In the genomic region with DNA sequence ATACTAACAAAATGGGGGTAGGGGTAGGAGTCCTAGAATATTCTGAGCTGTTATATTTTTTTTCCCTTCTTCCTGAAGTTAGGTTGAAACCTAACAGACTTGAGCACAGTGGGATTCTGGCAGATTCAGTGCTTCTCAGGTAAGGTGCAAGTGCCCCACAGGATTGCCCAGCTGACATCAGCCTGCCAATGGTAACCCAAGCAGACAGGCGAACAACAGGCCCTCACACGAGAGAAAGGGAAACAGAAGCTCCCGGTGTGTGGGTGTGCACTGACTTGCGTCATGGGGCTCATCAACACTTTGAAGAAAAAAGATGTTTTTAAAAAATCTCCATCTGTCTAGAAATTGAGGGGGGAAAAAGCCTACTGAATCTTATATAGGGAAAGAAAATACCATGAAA, we compare ENCODE assay signal across 12 mouse cellular contexts. TPM values are rescaled to one million over a fixed set of nuclear protein-coding genes. Genes with fewer than 3 reads are reported as not detected.
A peak's percentile ranks its signal among the peaks of the same experiment; 100 is the strongest.
DNase-seq lines count a peak whose midpoint lies in the region; ATAC-seq and TF ChIP-seq lines count a peak whose summit lies in the region.
"Had no signal": no experiment of that assay in that cellular context is flagged by ENCODE, and none has a peak within 500 bp of the region (broad histone marks: within the 10 kb centered on the region; RNA-seq: fewer than 3 reads in every experiment).

No protein-coding gene starts in this region.

- no peaks in the 10 kb centered on the region for H3K27me3 ChIP-seq in midbrain, postnatal 0 days (ENCODE audit: insufficient read depth, low read length)
- H3K27me3 ChIP-seq in midbrain, embryonic 10.5 days (ENCODE audit: low read depth, poor library complexity, severe bottlenecking): no peaks in the 10 kb centered on the region
- no peaks in the 10 kb centered on the region for H3K27me3 ChIP-seq in thymus, adult 2 months (ENCODE audit: control insufficient read depth, insufficient read depth, low read length)
- H3K27me3 ChIP-seq in limb, embryonic 10.5 days (ENCODE audit: low read depth, poor library complexity, severe bottlenecking): no peaks in the 10 kb centered on the region
- H3K27me3 ChIP-seq: CH12.LX; embryonic facial prominence, embryonic 13.5 days had no signal

- no peaks in the 10 kb centered on the region for H3K4me1 ChIP-seq in midbrain, postnatal 0 days (ENCODE audit: insufficient read depth, low read length)
- H3K4me1 ChIP-seq in midbrain, embryonic 10.5 days: peaks cover 3% of the 10 kb centered on the region; the same call in 1 of the 2 replicates
- H3K4me1 ChIP-seq in thymus, adult 2 months (replicated peaks; ENCODE audit: control insufficient read depth, insufficient read depth, low read length): no peaks in the 10 kb centered on the region
- H3K4me1 ChIP-seq in limb, embryonic 10.5 days: no peaks in the 10 kb centered on the region
- H3K4me1 ChIP-seq: embryonic facial prominence, embryonic 13.5 days had no signal

- H3K4me2 ChIP-seq in midbrain, postnatal 0 days (ENCODE audit: low read depth, low read length, poor library complexity, severe bottlenecking): no peak overlapping the region
- H3K4me2 ChIP-seq: embryonic facial prominence, embryonic 13.5 days had no signal

- no peaks in the 10 kb centered on the region for H3K36me3 ChIP-seq in midbrain, postnatal 0 days (ENCODE audit: insufficient read depth, low read length)
- no peaks in the 10 kb centered on the region for H3K36me3 ChIP-seq in midbrain, embryonic 10.5 days
- H3K36me3 ChIP-seq in thymus, adult 2 months (ENCODE audit: control insufficient read depth, insufficient read depth, low read length): no peaks in the 10 kb centered on the region
- H3K36me3 ChIP-seq in limb, embryonic 10.5 days: no peaks in the 10 kb centered on the region
- H3K36me3 ChIP-seq: embryonic facial prominence, embryonic 13.5 days had no signal

- DNase-seq in midbrain, postnatal 0 days (ENCODE audit: low spot score): peak; percentile 2
- DNase-seq in midbrain, embryonic 10.5 days (ENCODE audit: low spot score): no peak
- peak; percentile 26 to 42 for DNase-seq in layer of hippocampus, postnatal 36 days
- peak; percentile 67 for DNase-seq in right cerebral cortex, postnatal 25 days
- DNase-seq in thymus, adult 2 months: no peak
- no peak for DNase-seq in testis, postnatal 14 days (ENCODE audit: low spot score)
- DNase-seq in limb, embryonic 10.5 days (ENCODE audit: low spot score): no peak
- DNase-seq: heart, postnatal 14 days; kidney, adult 18-20 months had no signal

- 66% methylated on average over 4 of the region's 4 CpGs for WGBS in midbrain, postnatal 0 days
- WGBS in midbrain, embryonic 10.5 days: 78% methylated on average over 4 of the region's 4 CpGs
- WGBS in thymus, adult 2 months: 71% methylated on average over 4 of the region's 4 CpGs
- WGBS in limb, embryonic 10.5 days: 72% methylated on average over 4 of the region's 4 CpGs

- no peak overlapping the region for H3K4me3 ChIP-seq in midbrain, postnatal 0 days (ENCODE audit: low read depth, low read length)
- H3K4me3 ChIP-seq in midbrain, embryonic 10.5 days: no peak overlapping the region
- H3K4me3 ChIP-seq in thymus, adult 2 months (ENCODE audit: control insufficient read depth, insufficient read depth, low read length): no peak overlapping the region
- no peak overlapping the region for H3K4me3 ChIP-seq in limb, embryonic 10.5 days
- H3K4me3 ChIP-seq: embryonic facial prominence, embryonic 13.5 days had no signal

- no peak overlapping the region for H3K9ac ChIP-seq in midbrain, postnatal 0 days (replicated peaks; ENCODE audit: low read length, poor library complexity, severe bottlenecking)
- H3K9ac ChIP-seq: embryonic facial prominence, embryonic 13.5 days had no signal

- H3K27ac ChIP-seq in midbrain, postnatal 0 days (ENCODE audit: low read depth, low read length): no peak overlapping the region
- no peak overlapping the region for H3K27ac ChIP-seq in midbrain, embryonic 10.5 days (replicated peaks)
- no peak overlapping the region for H3K27ac ChIP-seq in thymus, adult 2 months (ENCODE audit: control insufficient read depth, insufficient read depth, low read length)
- H3K27ac ChIP-seq in limb, embryonic 10.5 days: no peak overlapping the region
- H3K27ac ChIP-seq: embryonic facial prominence, embryonic 13.5 days had no signal

- TF ChIP-seq CTCF in midbrain, postnatal 0 days (IDR thresholded peaks at IDR 0.05): no peak
- no peak for TF ChIP-seq CTCF in thymus, adult 2 months (IDR thresholded peaks at IDR 0.05; ENCODE audit: borderline replicate concordance, control insufficient read depth, extremely low read depth, insufficient read depth, low read length, poor library complexity)

- no peak for TF ChIP-seq POLR2A in thymus, adult 2 months (IDR thresholded peaks at IDR 0.05; ENCODE audit: control insufficient read depth, extremely low read depth, insufficient read depth, low read length, poor library complexity)

- no peaks in the 10 kb centered on the region for H3K9me3 ChIP-seq in midbrain, postnatal 0 days (ENCODE audit: low read length)
- H3K9me3 ChIP-seq in midbrain, embryonic 10.5 days (replicated peaks): no peaks in the 10 kb centered on the region
- H3K9me3 ChIP-seq in limb, embryonic 10.5 days (replicated peaks): no peaks in the 10 kb centered on the region
- H3K9me3 ChIP-seq: embryonic facial prominence, embryonic 13.5 days had no signal

- no peak for ATAC-seq in midbrain, postnatal 0 days (ENCODE audit: low FRiP score)
- peak; percentile 99 for ATAC-seq in frontal cortex, adult (ENCODE audit: low TSS enrichment)

RNA-seq across cellular contexts. Expression of gene Syne2, which starts 28.5 kb away (rescaled TPM):
- 33.4 and 49.3 TPM in 2 replicates for total RNA-seq in midbrain, postnatal 0 days (2014; rRNA removed)
- 19.1 and 20.3 TPM in 2 replicates for polyA plus RNA-seq in midbrain, postnatal 0 days (2015; fragmentation: Nextera tagmentation; extraction: Ambion mirVana)
- 91.9 and 93.1 TPM in 2 replicates for polyA plus RNA-seq in midbrain, embryonic 10.5 days (2016; fragmentation: Nextera tagmentation; extraction: Ambion mirVana)
- 10 to 100 TPM; 21.0 to 25.0 TPM for total RNA-seq in layer of hippocampus, postnatal 36 days (2021)
- polyA plus RNA-seq in thymus, adult 2 months (2012; rRNA removed): 14.4 and 15.5 TPM in 2 replicates
- polyA plus RNA-seq in limb, embryonic 10.5 days (2016; fragmentation: Nextera tagmentation; extraction: Ambion mirVana): 89.8 and 113 TPM in 2 replicates

RNA-seq across cellular contexts. Expression of gene Sgpp1, which starts 53.9 kb away (rescaled TPM):
- total RNA-seq in midbrain, postnatal 0 days (2014; rRNA removed): 35.9 and 36.2 TPM in 2 replicates
- 14.7 and 15.2 TPM in 2 replicates for polyA plus RNA-seq in midbrain, postnatal 0 days (2015; fragmentation: Nextera tagmentation; extraction: Ambion mirVana)
- polyA plus RNA-seq in midbrain, embryonic 10.5 days (2016; fragmentation: Nextera tagmentation; extraction: Ambion mirVana): 5.5 and 6.1 TPM in 2 replicates
- 10 to 100 TPM; 31.0 to 34.2 TPM for total RNA-seq in layer of hippocampus, postnatal 36 days (2021)
- 64.9 and 71.0 TPM in 2 replicates for polyA plus RNA-seq in thymus, adult 2 months (2012; rRNA removed)
- 5.1 and 6.7 TPM in 2 replicates for polyA plus RNA-seq in limb, embryonic 10.5 days (2016; fragmentation: Nextera tagmentation; extraction: Ambion mirVana)

Comparison
In these comparisons a context has a peak if more than half of its experiments do, and no peak if none do; other contexts are left out.
1. DNase-seq: peak in midbrain, postnatal 0 days (single experiment), layer of hippocampus, postnatal 36 days (2 of 2) and right cerebral cortex, postnatal 25 days (single experiment); none in midbrain, embryonic 10.5 days (single experiment), thymus, adult 2 months (single experiment), testis, postnatal 14 days (single experiment) and limb, embryonic 10.5 days (single experiment).